Mouse (Mus musculus) CH12.LX (cell line): ENCODE measurements around the gene Lrrc46. TPM values are rescaled to one million over a fixed set of nuclear protein-coding genes. Genes with fewer than 3 reads are reported as not detected.

ENCODE experiments used
- DNase-seq: peaks from one replicate; pipeline ENCODE4 v3.0.0-alpha.2; 2013; ENCODE audit errors: extremely low read depth
- H3K27ac ChIP-seq: 2 replicates; pipeline ENCODE4 v1.5.1; 2012; ENCODE audit warnings: low read depth, mild to moderate bottlenecking, control low read depth, moderate library complexity; ENCODE audit not compliant: insufficient read depth
- H3K27me3 ChIP-seq: replicated peaks from 2 replicates; pipeline ENCODE3; 2012; ENCODE audit warnings: inconsistent platforms
- H3K36me3 ChIP-seq, 2 experiments: replicated peaks in 1 of 2; 2 replicates each; pipeline versions ENCODE3 to v1.6.1; 2012; ENCODE audit warnings: inconsistent platforms in 1 of 2, low read length in 1 of 2, mild to moderate bottlenecking in 1 of 2, mixed read lengths in 1 of 2, moderate library complexity in 1 of 2; ENCODE audit not compliant: control insufficient read depth in 1 of 2, insufficient read depth in 1 of 2
- H3K4me1 ChIP-seq, 2 experiments: 2 replicates each; pipeline ENCODE4 v1.6.1; 2012; ENCODE audit warnings: inconsistent platforms in 1 of 2, moderate library complexity in 1 of 2; ENCODE audit not compliant: insufficient read depth in 2 of 2, control insufficient read depth in 1 of 2
- H3K4me2 ChIP-seq: 2 replicates; pipeline ENCODE4 v1.6.1; 2012; ENCODE audit warnings: low read depth, mild to moderate bottlenecking, control low read depth; ENCODE audit not compliant: poor library complexity, insufficient read depth, severe bottlenecking
- H3K4me3 ChIP-seq, 3 experiments: fragments of 150-350 bp in 1 of 3; sonication (generic) in 1 of 3; replicated peaks in 1 of 3; 2 replicates each; pipeline versions ENCODE3 to v1.5.1; 2011 to 2012; ENCODE audit warnings: low read depth in 2 of 3, low read length in 2 of 3, mild to moderate bottlenecking in 2 of 3, moderate library complexity in 2 of 3, control low read depth in 1 of 3, improper control_type of control experiment in 1 of 3, inconsistent platforms in 1 of 3, mixed read lengths in 1 of 3; ENCODE audit not compliant: poor library complexity in 1 of 3
- H3K79me2 ChIP-seq: replicated peaks from 2 replicates; pipeline ENCODE4 v1.6.1; 2012; ENCODE audit warnings: mild to moderate bottlenecking, moderate library complexity; ENCODE audit not compliant: control insufficient read depth, poor library complexity, insufficient read depth, severe bottlenecking; ENCODE audit errors: extremely low read depth
- H3K9ac ChIP-seq: 2 replicates; pipeline ENCODE4 v1.6.1; 2012; ENCODE audit warnings: low read depth, mild to moderate bottlenecking, control low read depth, moderate library complexity; ENCODE audit not compliant: insufficient read depth
- H3K9me3 ChIP-seq: replicated peaks from 2 replicates; pipeline ENCODE3; 2012; ENCODE audit warnings: low read length, inconsistent platforms, mixed read lengths
- BHLHE40 ChIP-seq: IDR thresholded peaks from 2 replicates; pipeline ENCODE4 v1.6.1; 2011; ENCODE audit warnings: mild to moderate bottlenecking, low read depth, low read length, improper control_type of control experiment
- CHD1 ChIP-seq: IDR thresholded peaks from 2 replicates; pipeline ENCODE4 v1.6.1; 2012; ENCODE audit warnings: low read depth, low read length, improper control_type of control experiment, inconsistent platforms
- CHD2 ChIP-seq: IDR thresholded peaks from 2 replicates; pipeline ENCODE4 v1.6.1; 2011; ENCODE audit warnings: low read length, improper control_type of control experiment
- CTCF ChIP-seq, 2 experiments: IDR thresholded peaks in 1 of 2; conservative IDR thresholded peaks in 1 of 2; 2 replicates each; pipeline ENCODE4 v1.5.1; 2011 to 2012; ENCODE audit warnings: low read depth in 2 of 2, low read length in 2 of 2, improper control_type of control experiment in 1 of 2, inconsistent platforms in 1 of 2, mild to moderate bottlenecking in 1 of 2, moderate library complexity in 1 of 2
- E2F4 ChIP-seq: IDR thresholded peaks from 2 replicates; pipeline ENCODE4 v1.6.1; 2011; ENCODE audit warnings: low read depth, low read length, improper control_type of control experiment; ENCODE audit not compliant: insufficient replicate concordance
- ELF1 ChIP-seq: IDR thresholded peaks from 2 replicates; pipeline ENCODE4 v1.6.1; 2014; ENCODE audit warnings: low read depth, mild to moderate bottlenecking, inconsistent platforms, low read length, improper control_type of control experiment
- EP300 ChIP-seq: IDR thresholded peaks from 2 replicates; pipeline ENCODE4 v1.6.1; 2011; ENCODE audit warnings: low read length, improper control_type of control experiment
- ETS1 ChIP-seq: conservative IDR thresholded peaks from 2 replicates; pipeline ENCODE4 v1.6.1; 2012; ENCODE audit warnings: low read depth, mild to moderate bottlenecking, inconsistent platforms, low read length, improper control_type of control experiment, moderate library complexity
- GABPA ChIP-seq: IDR thresholded peaks from 2 replicates; pipeline ENCODE4 v1.6.1; 2012; ENCODE audit warnings: low read depth, low read length, improper control_type of control experiment, inconsistent platforms; ENCODE audit not compliant: insufficient replicate concordance
- HCFC1 ChIP-seq: IDR thresholded peaks from 2 replicates; pipeline ENCODE4 v1.6.1; 2012; ENCODE audit warnings: low read depth, mild to moderate bottlenecking, inconsistent platforms, low read length, improper control_type of control experiment
- IRF4 ChIP-seq: IDR thresholded peaks from 2 replicates; pipeline ENCODE4 v1.6.1; 2014; ENCODE audit warnings: low read depth, mild to moderate bottlenecking, inconsistent platforms, low read length, improper control_type of control experiment
- JUN ChIP-seq: IDR thresholded peaks from 2 replicates; pipeline ENCODE4 v1.6.1; 2011; ENCODE audit warnings: low read depth, mild to moderate bottlenecking, low read length, improper control_type of control experiment, moderate library complexity; ENCODE audit not compliant: insufficient read depth
- JUND ChIP-seq: conservative IDR thresholded peaks from 2 replicates; pipeline ENCODE4 v1.6.1; 2011; ENCODE audit warnings: low read depth, low read length, improper control_type of control experiment
- KAT2A ChIP-seq: IDR thresholded peaks from 2 replicates; pipeline ENCODE4 v1.6.1; 2012; ENCODE audit warnings: low read length, improper control_type of control experiment, inconsistent platforms; ENCODE audit not compliant: insufficient replicate concordance
- MAFK ChIP-seq: IDR thresholded peaks from 2 replicates; pipeline ENCODE4 v1.6.1; 2011; ENCODE audit warnings: low read length, improper control_type of control experiment; ENCODE audit not compliant: insufficient replicate concordance
- MAX ChIP-seq: IDR thresholded peaks from 2 replicates; pipeline ENCODE4 v1.6.1; 2011; ENCODE audit warnings: low read length, improper control_type of control experiment
- MAZ ChIP-seq: IDR thresholded peaks from 2 replicates; pipeline ENCODE4 v1.6.1; 2012; ENCODE audit warnings: low read depth, mild to moderate bottlenecking, inconsistent platforms, low read length, improper control_type of control experiment, moderate library complexity
- MEF2A ChIP-seq: IDR thresholded peaks from 2 replicates; pipeline ENCODE4 v1.6.1; 2014; ENCODE audit warnings: low read depth, mild to moderate bottlenecking, inconsistent platforms, low read length, improper control_type of control experiment, borderline replicate concordance
- MXI1 ChIP-seq: IDR thresholded peaks from 2 replicates; pipeline ENCODE4 v1.6.1; 2011; ENCODE audit warnings: mild to moderate bottlenecking, low read depth, low read length, improper control_type of control experiment
- MYC ChIP-seq: IDR thresholded peaks from 2 replicates; pipeline ENCODE4 v1.6.1; 2011; ENCODE audit warnings: low read depth, mild to moderate bottlenecking, improper control_type of control experiment, low read length
- NELFE ChIP-seq: IDR thresholded peaks from 2 replicates; pipeline ENCODE4 v1.6.1; 2011; ENCODE audit warnings: low read depth, low read length, improper control_type of control experiment
- NRF1 ChIP-seq: IDR thresholded peaks from 2 replicates; pipeline ENCODE4 v1.6.1; 2014; ENCODE audit warnings: low read depth, mild to moderate bottlenecking, inconsistent platforms, low read length, improper control_type of control experiment, moderate library complexity
- PAX5 ChIP-seq: IDR thresholded peaks from 2 replicates; pipeline ENCODE4 v1.6.1; 2012; ENCODE audit warnings: low read length, inconsistent platforms, mixed read lengths
- POLR2A ChIP-seq: IDR thresholded peaks from 2 replicates; pipeline ENCODE4 v1.6.1; 2011; ENCODE audit warnings: low read depth, mild to moderate bottlenecking, improper control_type of control experiment, low read length
- POLR2AphosphoS2 ChIP-seq: IDR thresholded peaks from 2 replicates; pipeline ENCODE4 v1.6.1; 2011; ENCODE audit warnings: low read depth, low read length, improper control_type of control experiment
- RAD21 ChIP-seq: IDR thresholded peaks from 2 replicates; pipeline ENCODE4 v1.6.1; 2011; ENCODE audit warnings: low read depth, mild to moderate bottlenecking, low read length, improper control_type of control experiment, moderate library complexity
- RCOR1 ChIP-seq: conservative IDR thresholded peaks from 2 replicates; pipeline ENCODE4 v1.6.1; 2012; ENCODE audit warnings: low read depth, mild to moderate bottlenecking, inconsistent platforms, low read length, improper control_type of control experiment
- SIN3A ChIP-seq: IDR thresholded peaks from 2 replicates; pipeline ENCODE4 v1.6.1; 2012; ENCODE audit warnings: low read length, improper control_type of control experiment, inconsistent platforms
- SMC3 ChIP-seq: IDR thresholded peaks from 2 replicates; pipeline ENCODE4 v1.6.1; 2011; ENCODE audit warnings: low read depth, low read length, improper control_type of control experiment
- TBP ChIP-seq: conservative IDR thresholded peaks from 2 replicates; pipeline ENCODE4 v1.6.1; 2011; ENCODE audit warnings: low read depth, low read length, improper control_type of control experiment
- TCF12 ChIP-seq: IDR thresholded peaks from 2 replicates; pipeline ENCODE4 v1.6.1; 2014; ENCODE audit warnings: low read depth, mild to moderate bottlenecking, inconsistent platforms, low read length, improper control_type of control experiment
- UBTF ChIP-seq: IDR thresholded peaks from 2 replicates; pipeline ENCODE4 v1.6.1; 2012; ENCODE audit warnings: low read depth, mild to moderate bottlenecking, inconsistent platforms, low read length, improper control_type of control experiment, moderate library complexity
- USF1 ChIP-seq: IDR thresholded peaks from 2 replicates; pipeline ENCODE4 v1.6.1; 2014; ENCODE audit warnings: low read depth, mild to moderate bottlenecking, inconsistent platforms, low read length, improper control_type of control experiment
- ZC3H11A ChIP-seq: IDR thresholded peaks from 2 replicates; pipeline ENCODE4 v1.6.1; 2012; ENCODE audit warnings: low read depth, mild to moderate bottlenecking, inconsistent platforms, low read length, improper control_type of control experiment
- ZKSCAN1 ChIP-seq: IDR thresholded peaks from 2 replicates; pipeline ENCODE4 v1.6.1; 2012; ENCODE audit warnings: low read depth, inconsistent platforms, low read length, improper control_type of control experiment, borderline replicate concordance
- ZMIZ1 ChIP-seq: IDR thresholded peaks from 2 replicates; pipeline ENCODE4 v1.6.1; 2012; ENCODE audit warnings: low read depth, mild to moderate bottlenecking, inconsistent platforms, low read length, improper control_type of control experiment
- ZNF384 ChIP-seq: IDR thresholded peaks from 2 replicates; pipeline ENCODE4 v1.6.1; 2012; ENCODE audit warnings: low read depth, low read length, improper control_type of control experiment, inconsistent platforms
- dilution Hi-C: fragments of 300-500 bp; cut with MboI; formaldehyde crosslinking; loops from 2 replicates; pipeline ENCODE4 v1.14.3; 2020; ENCODE audit warnings: low sequenced_read_pairs; ENCODE audit not compliant: extremely low pct_unique_long_range_greater_than_20kb, extremely low pct_ligation_motif_present
- in situ Hi-C: fragments of 300-500 bp; cut with MboI; formaldehyde crosslinking; loops from 3 replicates; pipeline ENCODE4 v1.14.3; 2019; ENCODE audit warnings: low sequenced_read_pairs, low pct_ligation_motif_present, low pct_unique_long_range_greater_than_20kb, mixed read lengths
- polyA plus RNA-seq: library from polyadenylated mRNA; unstranded; fragments of >175 nt; gene quantifications from 2 replicates; pipeline ENCODE4 v1.2.1, GENCODE M21; 2012; ENCODE audit warnings: low read depth; ENCODE audit not compliant: insufficient read length
- total RNA-seq, 2 experiments: library from RNA; depleted of rRNA; stranded (reverse); fragments of 300-350 nt in 1 of 2; fragments of >200 nt in 1 of 2; gene quantifications; 2 replicates each; pipeline ENCODE4 v1.2.3; 2012 to 2014

The Lrrc46 gene
- total and polyA plus RNA-seq, 3 experiments = 0.38 to 0.91 TPM; not detected in 1

- peak overlapping the region; percentile 58 to 64 (median 60) for H3K4me3 ChIP-seq
- H3K79me2 ChIP-seq = no peaks in the 10 kb centered on the region
- H3K36me3 ChIP-seq = no peaks in the 10 kb centered on the region
- H3K4me1 ChIP-seq = peaks cover 40 to 90% of the 10 kb centered on the region in 2 experiments
- DNase-seq = peak; percentile 85
- dilution Hi-C loops (no loop called here), in situ Hi-C loops (no loop called here)
- H3K27me3 ChIP-seq = no peaks in the 10 kb centered on the region
- H3K4me2 ChIP-seq = peak overlapping the region; percentile 72
- H3K27ac ChIP-seq = peak overlapping the region; percentile 96
- H3K9me3 ChIP-seq = no peaks in the 10 kb centered on the region
- peak overlapping the region; percentile 91 for H3K9ac ChIP-seq
- TF ChIP-seq CTCF (conservative IDR thresholded peaks at IDR 0.05 in 1 of 2, IDR thresholded peaks at IDR 0.05 in 1 of 2; ENCODE audit: low read depth in 2 of 2, low read length in 2 of 2) (no peak), MEF2A (peak; percentile 90), TCF12 (peak; percentile 97), MAZ (peak; percentile 97), JUN (no peak), MYC (peak; percentile 84), E2F4 (no peak), MAFK (no peak), MAX (peak; percentile 79), ETS1 (peak; percentile 91), ELF1 (no peak; the same call in 1 of the 2 replicates), HCFC1 (peak; percentile 53), ZKSCAN1 (no peak), ZMIZ1 (peak; percentile 54; the same call in 1 of the 2 replicates), TBP (0 out of 2 replicates have a peak, but pooled peaks have one; percentile 11), ZNF384 (no peak; the same call in 1 of the 2 replicates), RAD21 (no peak; the same call in 1 of the 2 replicates), RCOR1 (peak; percentile 94; the same call in 1 of the 2 replicates), NELFE (peak; percentile 70), PAX5 (no peak), USF1 (no peak), ZC3H11A (no peak), BHLHE40 (peak; percentile 95), NRF1 (peak; percentile 68), IRF4 (peak; percentile 88), UBTF (peak; percentile 94), EP300 (peak; percentile 76), CHD1 (no peak), POLR2A (peak; percentile 70), GABPA (no peak), CHD2 (peak; percentile 94), POLR2AphosphoS2 (peak; percentile 41; the same call in 1 of the 2 replicates), SIN3A (peak; percentile 93), JUND (no peak), MXI1 (peak; percentile 61; the same call in 1 of the 2 replicates), SMC3 (no peak; the same call in 1 of the 2 replicates), KAT2A (no peak)
Observed at GRCm38 (mm10) chr11:96997380-96997956, 43.7 kb downstream of the Lrrc46 start.
